Mouse (Mus musculus): Measurements from ENCODE around the gene Taf1b. TPM values are rescaled to one million over a fixed set of nuclear protein-coding genes. Genes with fewer than 3 reads are reported as not detected.
A peak's percentile ranks its signal among the peaks of the same experiment; 100 is the strongest.
"Not testable (repeated sequence)": the region's sequence is repeated elsewhere in the genome, so short reads cannot be mapped to it uniquely, and the experiment has no call there.

Gene Taf1b
- polyA plus RNA-seq, 2 experiments = 4.7 to 9.3 TPM

DNA sequence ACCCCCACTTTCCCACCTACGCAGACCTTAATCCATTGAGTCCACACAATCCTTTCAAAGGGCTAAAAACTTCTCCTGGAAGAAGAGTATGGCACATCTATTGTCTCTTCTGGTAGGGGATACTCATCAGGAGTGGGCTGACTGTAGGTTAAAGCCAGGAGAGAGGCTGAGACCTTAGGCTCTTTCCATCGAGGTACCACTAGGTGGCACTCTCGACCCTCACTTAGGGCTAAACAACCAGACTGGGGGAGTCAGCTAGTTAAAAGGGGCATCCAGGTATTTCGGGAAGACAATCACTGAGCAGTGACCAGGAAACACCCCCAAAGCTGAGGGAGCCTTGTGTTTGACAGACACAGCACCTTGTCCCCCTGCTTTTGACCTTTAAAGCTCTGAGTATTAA, 27.2 kb upstream of the Taf1b start:
- TF ChIP-seq CTCF (IDR thresholded peaks at IDR 0.05; ENCODE audit: low read depth) (peak; percentile 84), EP300 (IDR thresholded peaks at IDR 0.05; ENCODE audit: low read depth) (no peak)

DNA sequence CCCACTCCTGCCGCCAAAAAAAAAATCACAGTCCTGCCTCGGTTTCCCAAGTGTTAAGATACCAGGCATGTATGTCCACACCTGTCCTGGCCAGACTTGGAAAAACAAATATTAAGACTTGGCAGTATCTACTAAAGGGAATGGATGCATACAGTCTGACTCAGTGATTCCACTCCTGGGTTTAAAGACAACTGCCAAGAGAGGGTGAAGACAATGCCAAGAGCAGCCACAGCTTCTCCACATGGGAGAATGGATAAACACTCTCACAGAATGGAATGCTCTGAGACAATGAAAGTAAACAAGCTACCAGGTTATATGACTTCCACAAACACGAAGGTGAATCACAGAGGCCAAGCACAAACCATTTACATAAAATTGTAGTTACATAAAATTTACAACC, 24.9 kb upstream of the Taf1b start:
- 45% methylated on average over 3 of the region's 3 CpGs for WGBS (ENCODE audit: insufficient replicate concordance)
- Histone ChIP-seq H3K36me3 (replicated peaks; ENCODE audit: control insufficient read depth, insufficient read depth, low read depth) (no peaks in the 10 kb centered on the region), H3K9me3 (ENCODE audit: control insufficient read depth, low read length) (no peaks in the 10 kb centered on the region), H3K4me1 (replicated peaks; ENCODE audit: control insufficient read depth in 2 of 2, insufficient read depth in 2 of 2, low read length in 1 of 2) (no peaks in the 10 kb centered on the region), H3K4me3 (ENCODE audit: insufficient read depth in 1 of 2, low read depth in 2 of 2, low read length in 2 of 2) (no peak overlapping the region), H3K9ac (replicated peaks) (no peak overlapping the region), H3K27ac (no peak overlapping the region), H3K4me2 (ENCODE audit: low read depth) (no peak overlapping the region), H3K27me3 (ENCODE audit: control insufficient read depth, insufficient read depth, low read length) (no peaks in the 10 kb centered on the region)
- DNase-seq (ENCODE audit: low read depth in 3 of 3, low spot score in 3 of 3) (no peak), ATAC-seq (ENCODE audit: insufficient read depth) (no peak)
- TF ChIP-seq EP300 (IDR thresholded peaks at IDR 0.05; ENCODE audit: low read depth) (no peak), CTCF (IDR thresholded peaks at IDR 0.05; ENCODE audit: low read depth) (no peak)

More for the DNA sequence above, 27.2 kb upstream of the Taf1b start:
- Histone ChIP-seq H3K4me2 (ENCODE audit: low read depth) (no peak overlapping the region), H3K9ac (replicated peaks) (no peak overlapping the region), H3K4me3 (ENCODE audit: insufficient read depth in 1 of 2, low read depth in 2 of 2, low read length in 2 of 2) (no peak overlapping the region), H3K9me3 (ENCODE audit: control insufficient read depth, low read length) (no peaks in the 10 kb centered on the region), H3K27me3 (ENCODE audit: control insufficient read depth, insufficient read depth, low read length) (no peaks in the 10 kb centered on the region), H3K4me1 (replicated peaks; ENCODE audit: control insufficient read depth in 2 of 2, insufficient read depth in 2 of 2, low read length in 1 of 2) (no peaks in the 10 kb centered on the region), H3K27ac (no peak overlapping the region), H3K36me3 (replicated peaks; ENCODE audit: control insufficient read depth, insufficient read depth, low read depth) (no peaks in the 10 kb centered on the region)
- no peak for ATAC-seq (ENCODE audit: insufficient read depth)
- peak; percentile 4 to 19 (median 5) for DNase-seq (ENCODE audit: low read depth in 3 of 3, low spot score in 3 of 3)
- 10% methylated on average over 4 of the region's 4 CpGs for WGBS (ENCODE audit: insufficient replicate concordance)

DNA sequence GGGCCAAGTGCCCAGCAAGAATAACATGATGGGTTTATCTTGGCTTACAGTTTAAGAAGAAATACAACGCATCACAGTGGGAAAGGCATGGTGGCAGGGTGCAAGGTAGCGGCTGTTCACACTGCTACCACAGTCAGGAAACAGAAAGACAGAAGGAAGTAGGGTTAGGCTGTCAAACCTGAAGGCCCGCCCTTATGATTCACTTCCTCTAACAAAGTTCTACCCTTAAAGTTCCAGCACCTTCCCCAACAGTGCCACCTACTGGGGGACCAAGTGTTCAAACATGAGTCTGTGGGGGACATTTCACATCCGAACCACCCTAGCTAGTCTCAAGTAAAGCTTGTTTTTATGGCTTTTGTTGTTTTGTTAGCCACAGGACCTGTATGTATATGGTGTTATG, 13.2 kb upstream of the Taf1b start:
- ATAC-seq (ENCODE audit: insufficient read depth) (no peak), DNase-seq (ENCODE audit: low read depth in 3 of 3, low spot score in 3 of 3) (no peak)
- WGBS (ENCODE audit: insufficient replicate concordance) = 67% methylated on average over 4 of the region's 4 CpGs
- Histone ChIP-seq H3K4me2 (ENCODE audit: low read depth) (no peak overlapping the region), H3K27ac (no peak overlapping the region), H3K9ac (replicated peaks) (no peak overlapping the region), H3K27me3 (ENCODE audit: control insufficient read depth, insufficient read depth, low read length) (no peaks in the 10 kb centered on the region), H3K9me3 (ENCODE audit: control insufficient read depth, low read length) (peaks cover 3% of the 10 kb centered on the region), H3K36me3 (replicated peaks; ENCODE audit: control insufficient read depth, insufficient read depth, low read depth) (no peaks in the 10 kb centered on the region), H3K4me1 (replicated peaks; ENCODE audit: control insufficient read depth in 2 of 2, insufficient read depth in 2 of 2, low read length in 1 of 2) (no peaks in the 10 kb centered on the region), H3K4me3 (ENCODE audit: insufficient read depth in 1 of 2, low read depth in 2 of 2, low read length in 2 of 2) (no peak overlapping the region)
- no peak for TF ChIP-seq CTCF (IDR thresholded peaks at IDR 0.05; ENCODE audit: low read depth)
- TF ChIP-seq EP300 (IDR thresholded peaks at IDR 0.05; ENCODE audit: low read depth) = no peak

DNA sequence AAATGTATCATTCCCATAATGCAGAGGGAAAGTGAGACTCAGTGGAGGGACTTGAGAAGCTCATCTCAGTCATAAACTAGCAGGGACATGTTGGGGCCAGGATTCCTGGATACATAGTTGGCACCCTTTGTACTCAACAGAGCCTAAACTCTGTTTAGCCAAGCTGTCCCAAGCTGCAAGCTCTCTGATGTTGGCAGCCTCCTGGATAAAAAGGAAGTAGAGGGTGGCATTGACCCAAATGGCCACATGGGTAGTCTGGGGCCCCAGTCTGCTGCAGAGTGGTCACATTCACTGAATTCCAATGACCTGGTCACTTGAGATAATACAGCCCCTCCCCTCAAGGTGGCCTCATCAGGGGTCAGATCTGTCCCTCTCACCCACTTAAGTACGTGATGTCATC, 11.3 kb upstream of the Taf1b start:
- H3K4me3 ChIP-seq (ENCODE audit: insufficient read depth in 1 of 2, low read depth in 2 of 2, low read length in 2 of 2) = no peak overlapping the region
- ATAC-seq (ENCODE audit: insufficient read depth) (no peak), DNase-seq (ENCODE audit: low read depth in 3 of 3, low spot score in 3 of 3) (no peak)
- 52% methylated on average over 1 of the region's 1 CpGs for WGBS (ENCODE audit: insufficient replicate concordance)
- no peak overlapping the region for H3K9ac ChIP-seq (replicated peaks)
- no peak overlapping the region for H3K27ac ChIP-seq
- TF ChIP-seq CTCF (IDR thresholded peaks at IDR 0.05; ENCODE audit: low read depth) = no peak
- TF ChIP-seq EP300 (IDR thresholded peaks at IDR 0.05; ENCODE audit: low read depth) = no peak
- no peaks in the 10 kb centered on the region for H3K27me3 ChIP-seq (ENCODE audit: control insufficient read depth, insufficient read depth, low read length)
- H3K4me1 ChIP-seq (replicated peaks; ENCODE audit: control insufficient read depth in 2 of 2, insufficient read depth in 2 of 2, low read length in 1 of 2) = no peaks in the 10 kb centered on the region
- no peak overlapping the region for H3K4me2 ChIP-seq (ENCODE audit: low read depth)
- H3K36me3 ChIP-seq (replicated peaks; ENCODE audit: control insufficient read depth, insufficient read depth, low read depth) = no peaks in the 10 kb centered on the region
- peaks cover 3% of the 10 kb centered on the region for H3K9me3 ChIP-seq (ENCODE audit: control insufficient read depth, low read length)

DNA sequence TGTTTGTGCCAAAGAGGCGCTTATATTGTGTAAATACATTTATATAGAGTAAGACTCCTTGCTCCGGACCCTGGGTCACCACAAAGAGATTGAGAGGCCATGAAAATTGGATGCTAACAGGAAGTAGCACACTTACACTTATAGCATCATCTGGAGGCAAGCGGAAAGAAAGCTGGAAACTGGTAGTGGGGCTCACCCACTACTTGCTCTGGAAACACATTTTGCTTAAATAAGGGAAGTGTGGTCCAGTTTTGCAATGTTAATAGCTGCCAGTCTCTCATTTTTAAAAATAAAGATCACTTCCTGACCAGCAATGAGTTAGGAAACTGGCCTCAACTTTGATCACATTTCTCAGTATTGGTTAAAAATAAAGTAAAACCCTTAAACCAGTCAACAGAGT, 5.7 kb upstream of the Taf1b start:
- H3K9ac ChIP-seq (replicated peaks); H3K27ac ChIP-seq; H3K4me2 ChIP-seq (ENCODE audit: low read depth); ATAC-seq (ENCODE audit: insufficient read depth); DNase-seq (ENCODE audit: low read depth in 3 of 3, low spot score in 3 of 3); H3K4me1 ChIP-seq (replicated peaks; ENCODE audit: control insufficient read depth in 2 of 2, insufficient read depth in 2 of 2, low read length in 1 of 2); H3K9me3 ChIP-seq (ENCODE audit: control insufficient read depth, low read length); H3K27me3 ChIP-seq (ENCODE audit: control insufficient read depth, insufficient read depth, low read length); H3K36me3 ChIP-seq (replicated peaks; ENCODE audit: control insufficient read depth, insufficient read depth, low read depth); H3K4me3 ChIP-seq (ENCODE audit: insufficient read depth in 1 of 2, low read depth in 2 of 2, low read length in 2 of 2): not testable (repeated sequence)
- whole genome bisulfite sequencing (ENCODE audit: insufficient replicate concordance) = 41% methylated on average over 3 of the region's 3 CpGs

All from liver, embryonic 14.5 days (tissue).